Mouse (Mus musculus): ENCODE measurements at regions not wholly inside any gene's neighbourhood (a gene's known extent, or its start where the extent isn't known, plus 50 kb on each side); places are given as distances from the start of the nearest gene placed in this dataset.

GRCm38 (mm10) chr10:44744221-44744620 lies 215.9 kb upstream of the Prdm1 start:
- WGBS, result 54% methylated on average over 2 of the region's 2 CpGs
- no peak overlapping the region for H3K4me2 ChIP-seq (ENCODE audit: low read depth, low read length)
- H3K4me1 ChIP-seq (replicated peaks; ENCODE audit: control insufficient read depth, insufficient read depth, low read length), result no peaks in the 10 kb centered on the region
- no peak overlapping the region for H3K4me3 ChIP-seq (ENCODE audit: low read length)
- no peaks in the 10 kb centered on the region for H3K9me3 ChIP-seq (ENCODE audit: control insufficient read depth, low read length)
- no peaks in the 10 kb centered on the region for H3K27me3 ChIP-seq (ENCODE audit: control insufficient read depth, insufficient read depth, low read depth, low read length)
- H3K27ac ChIP-seq (ENCODE audit: low read length), result no peak overlapping the region
- no peak overlapping the region for H3K9ac ChIP-seq (ENCODE audit: low read length)
- no peaks in the 10 kb centered on the region for H3K36me3 ChIP-seq (ENCODE audit: control insufficient read depth, insufficient read depth, low read length)
- ATAC-seq (ENCODE audit: low read depth), result no peak

GRCm38 (mm10) chr10:44733641-44734040 lies 205.3 kb upstream of the Prdm1 start:
- Histone ChIP-seq H3K9me3 (ENCODE audit: control insufficient read depth, low read length) (no peaks in the 10 kb centered on the region), H3K36me3 (ENCODE audit: control insufficient read depth, insufficient read depth, low read length) (no peaks in the 10 kb centered on the region), H3K4me1 (replicated peaks; ENCODE audit: control insufficient read depth, insufficient read depth, low read length) (no peaks in the 10 kb centered on the region), H3K4me3 (ENCODE audit: low read length) (no peak overlapping the region), H3K9ac (ENCODE audit: low read length) (no peak overlapping the region), H3K27me3 (ENCODE audit: control insufficient read depth, insufficient read depth, low read depth, low read length) (no peaks in the 10 kb centered on the region), H3K4me2 (ENCODE audit: low read depth, low read length) (no peak overlapping the region), H3K27ac (ENCODE audit: low read length) (no peak overlapping the region)
- WGBS, result 75% methylated on average over 5 of the region's 5 CpGs
- no peak for ATAC-seq (ENCODE audit: low read depth)

- Histone ChIP-seq H3K4me3 (ENCODE audit: low read length) (no peak overlapping the region), H3K9ac (ENCODE audit: low read length) (no peak overlapping the region), H3K36me3 (ENCODE audit: control insufficient read depth, insufficient read depth, low read length) (no peaks in the 10 kb centered on the region), H3K27me3 (ENCODE audit: control insufficient read depth, insufficient read depth, low read depth, low read length) (no peaks in the 10 kb centered on the region), H3K9me3 (ENCODE audit: control insufficient read depth, low read length) (no peaks in the 10 kb centered on the region), H3K4me1 (replicated peaks; ENCODE audit: control insufficient read depth, insufficient read depth, low read length) (no peaks in the 10 kb centered on the region), H3K4me2 (ENCODE audit: low read depth, low read length) (no peak overlapping the region), H3K27ac (ENCODE audit: low read length) (no peak overlapping the region)
- WGBS, result 74% methylated on average over 8 of the region's 8 CpGs
- ATAC-seq (ENCODE audit: low read depth), result no peak
Measured at GRCm38 (mm10) chr10:44730721-44731120, 202.4 kb upstream of the Prdm1 start.

GRCm38 (mm10) chr10:44728963-44729362 lies 200.7 kb upstream of the Prdm1 start:
- no peak overlapping the region for H3K4me3 ChIP-seq (ENCODE audit: low read length)
- no peaks in the 10 kb centered on the region for H3K36me3 ChIP-seq (ENCODE audit: control insufficient read depth, insufficient read depth, low read length)
- no peaks in the 10 kb centered on the region for H3K4me1 ChIP-seq (replicated peaks; ENCODE audit: control insufficient read depth, insufficient read depth, low read length)
- WGBS, result 76% methylated on average over 4 of the region's 4 CpGs
- ATAC-seq (ENCODE audit: low read depth), result no peak
- H3K27ac ChIP-seq (ENCODE audit: low read length), result no peak overlapping the region
- no peaks in the 10 kb centered on the region for H3K27me3 ChIP-seq (ENCODE audit: control insufficient read depth, insufficient read depth, low read depth, low read length)
- no peak overlapping the region for H3K4me2 ChIP-seq (ENCODE audit: low read depth, low read length)
- no peak overlapping the region for H3K9ac ChIP-seq (ENCODE audit: low read length)
- H3K9me3 ChIP-seq (ENCODE audit: control insufficient read depth, low read length), result no peaks in the 10 kb centered on the region

- Histone ChIP-seq H3K4me3 (ENCODE audit: low read length) (no peak overlapping the region), H3K4me1 (replicated peaks; ENCODE audit: control insufficient read depth, insufficient read depth, low read length) (no peaks in the 10 kb centered on the region), H3K36me3 (ENCODE audit: control insufficient read depth, insufficient read depth, low read length) (no peaks in the 10 kb centered on the region), H3K9ac (ENCODE audit: low read length) (no peak overlapping the region), H3K27ac (ENCODE audit: low read length) (no peak overlapping the region), H3K4me2 (ENCODE audit: low read depth, low read length) (no peak overlapping the region), H3K27me3 (ENCODE audit: control insufficient read depth, insufficient read depth, low read depth, low read length) (no peaks in the 10 kb centered on the region), H3K9me3 (ENCODE audit: control insufficient read depth, low read length) (no peaks in the 10 kb centered on the region)
- no peak for ATAC-seq (ENCODE audit: low read depth)
- WGBS, result 68% methylated on average over 3 of the region's 3 CpGs
Measured at GRCm38 (mm10) chr10:44724575-44724974, 196.3 kb upstream of the Prdm1 start.

- Histone ChIP-seq H3K36me3 (ENCODE audit: control insufficient read depth, insufficient read depth, low read length) (no peaks in the 10 kb centered on the region), H3K9me3 (ENCODE audit: control insufficient read depth, low read length) (no peaks in the 10 kb centered on the region), H3K27me3 (ENCODE audit: control insufficient read depth, insufficient read depth, low read depth, low read length) (no peaks in the 10 kb centered on the region), H3K9ac (ENCODE audit: low read length) (no peak overlapping the region), H3K4me2 (ENCODE audit: low read depth, low read length) (no peak overlapping the region), H3K27ac (ENCODE audit: low read length) (no peak overlapping the region), H3K4me3 (ENCODE audit: low read length) (no peak overlapping the region), H3K4me1 (replicated peaks; ENCODE audit: control insufficient read depth, insufficient read depth, low read length) (no peaks in the 10 kb centered on the region)
- 38% methylated on average over 1 of the region's 1 CpGs for WGBS
- ATAC-seq (ENCODE audit: low read depth), result no peak
Measured at GRCm38 (mm10) chr10:44723845-44724244, 195.5 kb upstream of the Prdm1 start.

- H3K27ac ChIP-seq (ENCODE audit: low read length), result no peak overlapping the region
- no peaks in the 10 kb centered on the region for H3K9me3 ChIP-seq (ENCODE audit: control insufficient read depth, low read length)
- H3K4me2 ChIP-seq (ENCODE audit: low read depth, low read length), result no peak overlapping the region
- no peak overlapping the region for H3K4me3 ChIP-seq (ENCODE audit: low read length)
- no peaks in the 10 kb centered on the region for H3K27me3 ChIP-seq (ENCODE audit: control insufficient read depth, insufficient read depth, low read depth, low read length)
- no peaks in the 10 kb centered on the region for H3K4me1 ChIP-seq (replicated peaks; ENCODE audit: control insufficient read depth, insufficient read depth, low read length)
- H3K9ac ChIP-seq (ENCODE audit: low read length), result no peak overlapping the region
- no peaks in the 10 kb centered on the region for H3K36me3 ChIP-seq (ENCODE audit: control insufficient read depth, insufficient read depth, low read length)
- no peak for ATAC-seq (ENCODE audit: low read depth)
- 65% methylated on average over 5 of the region's 5 CpGs for WGBS
Measured at GRCm38 (mm10) chr10:44723321-44723720, 195.0 kb upstream of the Prdm1 start.

- Histone ChIP-seq H3K4me2 (ENCODE audit: low read depth, low read length) (no peak overlapping the region), H3K27me3 (ENCODE audit: control insufficient read depth, insufficient read depth, low read depth, low read length) (no peaks in the 10 kb centered on the region), H3K9me3 (ENCODE audit: control insufficient read depth, low read length) (no peaks in the 10 kb centered on the region), H3K9ac (ENCODE audit: low read length) (no peak overlapping the region), H3K36me3 (ENCODE audit: control insufficient read depth, insufficient read depth, low read length) (no peaks in the 10 kb centered on the region), H3K4me1 (replicated peaks; ENCODE audit: control insufficient read depth, insufficient read depth, low read length) (no peaks in the 10 kb centered on the region), H3K27ac (ENCODE audit: low read length) (no peak overlapping the region), H3K4me3 (ENCODE audit: low read length) (no peak overlapping the region)
- no peak for ATAC-seq (ENCODE audit: low read depth)
- 81% methylated on average over 10 of the region's 10 CpGs for WGBS
Measured at GRCm38 (mm10) chr10:44721670-44722069, 193.4 kb upstream of the Prdm1 start.

GRCm38 (mm10) chr10:44716612-44717011 lies 188.3 kb upstream of the Prdm1 start:
- Histone ChIP-seq H3K9ac (ENCODE audit: low read length) (no peak overlapping the region), H3K27ac (ENCODE audit: low read length) (no peak overlapping the region), H3K36me3 (ENCODE audit: control insufficient read depth, insufficient read depth, low read length) (no peaks in the 10 kb centered on the region), H3K27me3 (ENCODE audit: control insufficient read depth, insufficient read depth, low read depth, low read length) (no peaks in the 10 kb centered on the region), H3K9me3 (ENCODE audit: control insufficient read depth, low read length) (no peaks in the 10 kb centered on the region), H3K4me1 (replicated peaks; ENCODE audit: control insufficient read depth, insufficient read depth, low read length) (no peaks in the 10 kb centered on the region), H3K4me2 (ENCODE audit: low read depth, low read length) (no peak overlapping the region), H3K4me3 (ENCODE audit: low read length) (no peak overlapping the region)
- no peak for ATAC-seq (ENCODE audit: low read depth)
- WGBS, result 83% methylated on average over 5 of the region's 5 CpGs

- no peaks in the 10 kb centered on the region for H3K9me3 ChIP-seq (ENCODE audit: control insufficient read depth, low read length)
- H3K4me2 ChIP-seq (ENCODE audit: low read depth, low read length), result no peak overlapping the region
- H3K27me3 ChIP-seq (ENCODE audit: control insufficient read depth, insufficient read depth, low read depth, low read length), result no peaks in the 10 kb centered on the region
- no peak overlapping the region for H3K4me3 ChIP-seq (ENCODE audit: low read length)
- no peak overlapping the region for H3K9ac ChIP-seq (ENCODE audit: low read length)
- no peak for ATAC-seq (ENCODE audit: low read depth)
- H3K36me3 ChIP-seq (ENCODE audit: control insufficient read depth, insufficient read depth, low read length), result no peaks in the 10 kb centered on the region
- H3K4me1 ChIP-seq (replicated peaks; ENCODE audit: control insufficient read depth, insufficient read depth, low read length), result no peaks in the 10 kb centered on the region
- no peak overlapping the region for H3K27ac ChIP-seq (ENCODE audit: low read length)
Measured at GRCm38 (mm10) chr10:44715902-44716301, 187.6 kb upstream of the Prdm1 start.

Data from lung, embryonic 16.5 days (tissue).